Mouse (Mus musculus) lung, adult 2 months (tissue): ENCODE measurements around the gene Dlgap1.

Source experiments
- CTCF ChIP-seq: fragments of 200-500 bp; IDR thresholded peaks from 2 replicates; pipeline ENCODE4 v1.5.1; 2011; ENCODE audit warnings: mild to moderate bottlenecking, low read length, control low read depth; ENCODE audit not compliant: insufficient read depth
- POLR2A ChIP-seq: fragments of 200-500 bp; IDR thresholded peaks from 2 replicates; pipeline ENCODE4 v1.6.1; 2011; ENCODE audit warnings: low read depth, mild to moderate bottlenecking, control low read depth, low read length, borderline replicate concordance; ENCODE audit errors: extremely low read depth

DNA sequence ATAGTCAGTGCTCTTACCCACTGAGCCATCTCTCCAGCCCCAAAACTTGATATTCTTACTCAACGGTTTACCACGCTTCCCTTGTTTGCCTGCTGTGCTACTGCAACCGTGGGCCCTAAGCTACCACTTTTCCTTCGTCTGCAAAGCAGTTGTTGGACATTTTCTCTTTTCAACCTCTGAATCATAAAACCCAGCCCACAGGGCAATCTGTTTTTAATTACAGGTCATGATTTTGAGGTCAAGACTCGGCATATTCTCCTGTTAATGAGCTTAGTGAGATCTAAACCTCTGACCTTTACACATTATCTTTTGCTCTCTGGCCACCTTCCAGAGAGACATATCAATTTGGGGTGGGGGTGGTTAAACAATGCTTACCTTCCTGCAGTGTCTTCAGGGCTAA, 869.7 kb downstream of the Dlgap1 start:
- TF ChIP-seq CTCF: no peak
- TF ChIP-seq POLR2A: no peak
